16 mouse cellular contexts compared by ENCODE assay signal in the genomic region with DNA sequence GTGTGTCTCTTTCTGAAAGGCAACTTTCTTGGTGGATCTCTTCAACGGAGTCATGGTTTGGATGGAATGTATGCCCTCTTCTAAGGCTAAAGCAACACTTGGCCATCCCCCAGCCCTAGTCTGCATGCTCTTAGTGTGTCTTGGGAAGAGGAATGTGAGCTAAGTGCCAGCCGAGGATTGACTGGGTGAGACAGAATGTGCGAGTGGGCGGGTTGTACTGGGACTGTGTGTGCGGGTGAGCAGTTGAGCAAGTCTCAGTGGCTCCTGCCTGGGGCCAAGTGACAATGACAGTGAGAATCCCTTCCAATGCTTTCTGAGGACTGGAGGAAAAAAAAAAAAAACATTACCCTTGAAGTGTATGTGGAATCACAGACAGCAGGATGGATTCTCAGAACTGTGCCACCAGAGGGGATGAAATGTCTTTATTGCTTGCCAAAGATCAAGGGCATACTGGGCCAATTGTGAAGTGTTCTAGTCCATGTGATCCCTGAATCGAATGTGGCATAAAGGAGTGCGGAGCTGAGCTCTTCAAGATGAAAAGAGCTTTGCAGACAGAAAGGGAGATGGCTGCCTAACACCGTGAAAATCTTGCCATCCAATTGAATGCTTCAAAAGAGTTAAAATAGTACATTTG.
DNase-seq lines count a peak whose midpoint lies in the region; ATAC-seq lines count a peak whose summit lies in the region.
"Had no signal": no experiment of that assay in that cellular context is flagged by ENCODE, and none has a peak within 500 bp of the region (broad histone marks: within the 10 kb centered on the region; RNA-seq: fewer than 3 reads in every experiment).

No protein-coding gene starts in this region.

- peaks cover 4% of the 10 kb centered on the region; the same call in 1 of the 2 replicates for H3K36me3 ChIP-seq in forebrain, embryonic 15.5 days
- peaks cover 5% of the 10 kb centered on the region; the same call in 1 of the 2 replicates for H3K36me3 ChIP-seq in forebrain, embryonic 12.5 days (replicated peaks)
- H3K36me3 ChIP-seq in midbrain, embryonic 16.5 days (ENCODE audit: control insufficient read depth, insufficient read depth, low read length): peaks cover 6% of the 10 kb centered on the region; the same call in 1 of the 2 replicates
- H3K36me3 ChIP-seq: liver, embryonic 15.5 days had no signal

- H3K4me2 ChIP-seq in forebrain, embryonic 15.5 days (replicated peaks): no peak overlapping the region
- H3K4me2 ChIP-seq in forebrain, embryonic 12.5 days: no peak overlapping the region
- no peak overlapping the region for H3K4me2 ChIP-seq in midbrain, embryonic 16.5 days (ENCODE audit: low read length)
- H3K4me2 ChIP-seq: liver, embryonic 15.5 days; midbrain, embryonic 12.5 days had no signal

- WGBS in forebrain, embryonic 15.5 days: 69% methylated on average over 8 of the region's 8 CpGs
- 78% methylated on average over 8 of the region's 8 CpGs for WGBS in forebrain, embryonic 12.5 days
- 49% methylated on average over 8 of the region's 8 CpGs for WGBS in midbrain, embryonic 16.5 days

- peak; percentile 77 for ATAC-seq in forebrain, embryonic 15.5 days (replicated peaks)
- no peak for ATAC-seq in forebrain, embryonic 12.5 days (ENCODE audit: low FRiP score)
- peak; percentile 87 for ATAC-seq in midbrain, embryonic 16.5 days
- no peak for ATAC-seq in cerebellum, adult (ENCODE audit: insufficient number of reproducible peaks, low FRiP score, low TSS enrichment)
- ATAC-seq: inflammation-experienced regulatory T-cells, adult 6 months had no signal

- H3K27ac ChIP-seq in forebrain, embryonic 15.5 days (replicated peaks): no peak overlapping the region
- no peak overlapping the region for H3K27ac ChIP-seq in forebrain, embryonic 12.5 days
- peak overlapping the region; percentile 19; the same call in 1 of the 2 replicates for H3K27ac ChIP-seq in midbrain, embryonic 16.5 days (ENCODE audit: low read length)
- H3K27ac ChIP-seq: liver, embryonic 15.5 days; midbrain, embryonic 12.5 days had no signal

- no peaks in the 10 kb centered on the region for H3K4me1 ChIP-seq in forebrain, embryonic 15.5 days
- H3K4me1 ChIP-seq in forebrain, embryonic 12.5 days: no peaks in the 10 kb centered on the region
- peaks cover 2% of the 10 kb centered on the region; the same call in 1 of the 2 replicates for H3K4me1 ChIP-seq in midbrain, embryonic 16.5 days (ENCODE audit: control insufficient read depth, insufficient read depth, low read length)
- H3K4me1 ChIP-seq: liver, embryonic 15.5 days; midbrain, embryonic 12.5 days had no signal

- no peak overlapping the region for H3K9ac ChIP-seq in forebrain, embryonic 15.5 days (replicated peaks)
- no peak overlapping the region for H3K9ac ChIP-seq in forebrain, embryonic 12.5 days
- no peak overlapping the region for H3K9ac ChIP-seq in midbrain, embryonic 16.5 days (ENCODE audit: low read depth, low read length)
- H3K9ac ChIP-seq: liver, embryonic 15.5 days; midbrain, embryonic 12.5 days had no signal

- H3K27me3 ChIP-seq in forebrain, embryonic 15.5 days: no peaks in the 10 kb centered on the region
- peaks cover 3% of the 10 kb centered on the region for H3K27me3 ChIP-seq in forebrain, embryonic 12.5 days
- no peaks in the 10 kb centered on the region for H3K27me3 ChIP-seq in midbrain, embryonic 16.5 days (ENCODE audit: control insufficient read depth, insufficient read depth, low read depth, low read length)
- H3K27me3 ChIP-seq: liver, embryonic 15.5 days had no signal

- intact Hi-C loops in left cerebral cortex, postnatal 36 days (cut with DNase I): no loop called here

- peak; percentile 47 to 53 for DNase-seq in left cerebral cortex, adult 18-20 months (ENCODE audit: low spot score in 2 of 2)
- DNase-seq in left cerebral cortex, postnatal 36 days (ENCODE audit: low spot score in 2 of 2): no peak
- peak; percentile 91 for DNase-seq in gonadal fat pad, adult 2 months (ENCODE audit: low read depth)
- DNase-seq in urinary bladder, adult 18-20 months (ENCODE audit: low spot score in 2 of 2): no peak
- DNase-seq: cerebellum, adult 8-10 months; embryo, embryonic 11 days; kidney, postnatal 10 days; thymus, postnatal 14 days had no signal

- H3K4me3 ChIP-seq in forebrain, embryonic 15.5 days: no peak overlapping the region
- no peak overlapping the region for H3K4me3 ChIP-seq in forebrain, embryonic 12.5 days (replicated peaks)
- no peak overlapping the region for H3K4me3 ChIP-seq in midbrain, embryonic 16.5 days (ENCODE audit: low read depth, low read length)
- H3K4me3 ChIP-seq: erythroblast, embryonic 14.5 days; liver, embryonic 15.5 days; midbrain, embryonic 12.5 days had no signal

- H3K9me3 ChIP-seq in forebrain, embryonic 15.5 days: no peaks in the 10 kb centered on the region
- H3K9me3 ChIP-seq in forebrain, embryonic 12.5 days: no peaks in the 10 kb centered on the region
- no peaks in the 10 kb centered on the region for H3K9me3 ChIP-seq in midbrain, embryonic 16.5 days (replicated peaks; ENCODE audit: control insufficient read depth, low read length, poor library complexity, severe bottlenecking)
- H3K9me3 ChIP-seq: liver, embryonic 15.5 days; midbrain, embryonic 12.5 days had no signal

Comparison
In these comparisons a context has a peak if more than half of its experiments do, and no peak if none do; other contexts are left out.
1. ATAC-seq: peak in forebrain, embryonic 15.5 days (single experiment) and midbrain, embryonic 16.5 days (single experiment); none in forebrain, embryonic 12.5 days (single experiment) and cerebellum, adult (single experiment).
2. DNase-seq: peak in left cerebral cortex, adult 18-20 months (2 of 2) and gonadal fat pad, adult 2 months (single experiment); none in left cerebral cortex, postnatal 36 days (0 of 2) and urinary bladder, adult 18-20 months (0 of 2).